Mouse (Mus musculus): Measurements from ENCODE around the gene Pacsin2.

Pacsin2 gene

GRCm38 (mm10) chr15:83328952-83329351 is 135.5 kb downstream of the Pacsin2 start:
- no peak for DNase-seq (ENCODE audit: low read depth, low spot score)

Data from brain, embryonic 18.5 days (tissue).